ENCODE assay signal across 20 mouse cellular contexts in genomic region chr5:100044030-100044429, GRCm38 (mm10). TPM values are rescaled to one million over a fixed set of nuclear protein-coding genes. Genes with fewer than 3 reads are reported as not detected.
DNase-seq lines count a peak whose midpoint lies in the region; ATAC-seq and TF ChIP-seq lines count a peak whose summit lies in the region.
"Had no signal": no experiment of that assay in that cellular context is flagged by ENCODE, and none has a peak within 500 bp of the region (broad histone marks: within the 10 kb centered on the region; RNA-seq: fewer than 3 reads in every experiment).

No protein-coding gene starts in this region.

- H3K4me3 ChIP-seq in liver, postnatal 0 days (ENCODE audit: low read depth, low read length): no peak overlapping the region
- H3K4me3 ChIP-seq in ES-Bruce4 (ENCODE audit: low read depth, low read length): no peak overlapping the region
- no peak overlapping the region for H3K4me3 ChIP-seq in MEL (ENCODE audit: control insufficient read depth in 1 of 2, insufficient read depth in 1 of 2, low read depth in 2 of 2, low read length in 2 of 2)
- H3K4me3 ChIP-seq in stomach, postnatal 0 days (ENCODE audit: low read depth, low read length): no peak overlapping the region
- H3K4me3 ChIP-seq: embryonic facial prominence, embryonic 13.5 days; heart, embryonic 10.5 days; left cerebral cortex, adult 2 months; liver, embryonic 15.5 days; myocyte; neural tube, embryonic 13.5 days had no signal

- no peak for TF ChIP-seq CTCF in liver, postnatal 0 days (IDR thresholded peaks at IDR 0.05; ENCODE audit: low read depth)
- TF ChIP-seq CTCF in ES-Bruce4 (IDR thresholded peaks at IDR 0.05; ENCODE audit: low read depth, low read length) (no peak), MEL (IDR thresholded peaks at IDR 0.05 in 2 of 3, conservative IDR thresholded peaks at IDR 0.05 in 1 of 3; ENCODE audit: control insufficient read depth in 1 of 3, insufficient read depth in 1 of 3, low read depth in 2 of 3, low read length in 3 of 3, poor library complexity in 1 of 3, severe bottlenecking in 1 of 3) (no peak)
- TF ChIP-seq CTCF in stomach, postnatal 0 days (IDR thresholded peaks at IDR 0.05; ENCODE audit: low read depth): no peak

- H3K79me2 ChIP-seq in MEL (ENCODE audit: control insufficient read depth, insufficient read depth, low read length, poor library complexity): peaks cover 94% of the 10 kb centered on the region

- TF ChIP-seq POLR2A in ES-Bruce4 (IDR thresholded peaks at IDR 0.05; ENCODE audit: insufficient read depth, low read length): no peak
- TF ChIP-seq POLR2A in MEL (IDR thresholded peaks at IDR 0.05; ENCODE audit: control insufficient read depth in 1 of 2, insufficient read depth in 1 of 2, low read depth in 1 of 2, low read length in 2 of 2, poor library complexity in 1 of 2): no peak

- H3K4me1 ChIP-seq in liver, postnatal 0 days (ENCODE audit: insufficient read depth): peaks cover 28% of the 10 kb centered on the region
- H3K4me1 ChIP-seq in ES-Bruce4 (ENCODE audit: control insufficient read depth, insufficient read depth, low read length): peaks cover 10% of the 10 kb centered on the region
- H3K4me1 ChIP-seq in MEL (ENCODE audit: control insufficient read depth in 1 of 2, insufficient read depth in 2 of 2, low read length in 2 of 2): peaks cover 2 to 10% of the 10 kb centered on the region in 2 experiments
- peaks cover 2% of the 10 kb centered on the region; the same call in 1 of the 2 replicates for H3K4me1 ChIP-seq in stomach, postnatal 0 days (replicated peaks; ENCODE audit: control insufficient read depth, insufficient read depth)

- no peak overlapping the region for H3K4me2 ChIP-seq in liver, postnatal 0 days (ENCODE audit: low read depth, low read length)
- H3K4me2 ChIP-seq in stomach, postnatal 0 days (replicated peaks; ENCODE audit: low read depth): no peak overlapping the region
- H3K4me2 ChIP-seq: embryonic facial prominence, embryonic 13.5 days; hindbrain, embryonic 14.5 days; liver, embryonic 15.5 days; neural tube, embryonic 13.5 days had no signal

- 0 out of 2 replicates have a peak overlapping the region, but pooled peaks have one; percentile 36 for H3K27ac ChIP-seq in liver, postnatal 0 days (ENCODE audit: low read depth)
- peak overlapping the region; percentile 97 for H3K27ac ChIP-seq in ES-Bruce4 (ENCODE audit: insufficient read depth, low read length)
- no peak overlapping the region for H3K27ac ChIP-seq in MEL (ENCODE audit: control insufficient read depth, low read depth, low read length)
- H3K27ac ChIP-seq in stomach, postnatal 0 days (replicated peaks): 0 out of 2 replicates have a peak overlapping the region, but pooled peaks have one; percentile 5
- H3K27ac ChIP-seq: embryonic facial prominence, embryonic 13.5 days; heart, embryonic 10.5 days; hindbrain, embryonic 14.5 days; left cerebral cortex, adult 2 months; liver, embryonic 15.5 days; macrophage; neural tube, embryonic 13.5 days had no signal

- WGBS in liver, postnatal 0 days (ENCODE audit: insufficient replicate concordance): 59% methylated on average over 4 of the region's 4 CpGs
- WGBS in stomach, postnatal 0 days: 58% methylated on average over 4 of the region's 4 CpGs

- TF ChIP-seq EP300 in liver, postnatal 0 days (IDR thresholded peaks at IDR 0.05; ENCODE audit: low read depth): no peak
- TF ChIP-seq EP300 in ES-Bruce4 (IDR thresholded peaks at IDR 0.05; ENCODE audit: insufficient read depth, low read depth, low read length) (peak; percentile 71), MEL (IDR thresholded peaks at IDR 0.05; ENCODE audit: low read depth in 1 of 2, low read length in 2 of 2) (no peak)
- no peak for TF ChIP-seq EP300 in stomach, postnatal 0 days (optimal IDR thresholded peaks at IDR 0.05)

- no peak for ATAC-seq in liver, postnatal 0 days
- ATAC-seq in stomach, postnatal 0 days (ENCODE audit: low FRiP score, low TSS enrichment): no peak
- ATAC-seq in inflammation-experienced regulatory T-cells, adult 6 months: no peak
- ATAC-seq: forebrain, embryonic 14.5 days; midbrain, embryonic 16.5 days had no signal

- H3K36me3 ChIP-seq in liver, postnatal 0 days (replicated peaks; ENCODE audit: insufficient read depth, low read length): no peaks in the 10 kb centered on the region
- 0 out of 2 replicates have a peak, but pooled peaks cover 2% of the 10 kb centered on the region for H3K36me3 ChIP-seq in ES-Bruce4 (ENCODE audit: control insufficient read depth, insufficient read depth, low read length, poor library complexity, severe bottlenecking)
- H3K36me3 ChIP-seq in MEL (ENCODE audit: control insufficient read depth in 1 of 2, insufficient read depth in 2 of 2, low read length in 2 of 2): peaks cover 0 to 14% of the 10 kb centered on the region in 2 experiments; a peak in 3 of 4 replicates
- H3K36me3 ChIP-seq in stomach, postnatal 0 days (ENCODE audit: control insufficient read depth, insufficient read depth, low read length): no peaks in the 10 kb centered on the region
- H3K36me3 ChIP-seq: embryonic facial prominence, embryonic 13.5 days; neural tube, embryonic 13.5 days had no signal

- no peak for TF ChIP-seq RAD21 in MEL (IDR thresholded peaks at IDR 0.05; ENCODE audit: low read depth, low read length)

- no peak overlapping the region for H3K9ac ChIP-seq in liver, postnatal 0 days (replicated peaks)
- H3K9ac ChIP-seq in ES-Bruce4 (ENCODE audit: low read depth, poor library complexity, severe bottlenecking) (no peak overlapping the region), MEL (ENCODE audit: control insufficient read depth, low read depth, low read length, poor library complexity, severe bottlenecking) (no peak overlapping the region)
- no peak overlapping the region for H3K9ac ChIP-seq in stomach, postnatal 0 days (ENCODE audit: low read length)
- H3K9ac ChIP-seq: embryonic facial prominence, embryonic 13.5 days; hindbrain, embryonic 14.5 days; liver, embryonic 15.5 days; neural tube, embryonic 13.5 days had no signal

- H3K9me3 ChIP-seq in liver, postnatal 0 days (ENCODE audit: low read length): no peaks in the 10 kb centered on the region
- no peaks in the 10 kb centered on the region for H3K9me3 ChIP-seq in ES-Bruce4 (replicated peaks; ENCODE audit: control insufficient read depth, insufficient read depth, low read length, poor library complexity, severe bottlenecking)
- no peaks in the 10 kb centered on the region for H3K9me3 ChIP-seq in MEL (replicated peaks; ENCODE audit: insufficient read depth, low read length)
- no peaks in the 10 kb centered on the region for H3K9me3 ChIP-seq in stomach, postnatal 0 days (ENCODE audit: control insufficient read depth, low read length)
- H3K9me3 ChIP-seq: embryonic facial prominence, embryonic 13.5 days; G1E; heart, embryonic 10.5 days; liver, embryonic 15.5 days; neural tube, embryonic 13.5 days had no signal

- H3K27me3 ChIP-seq in liver, postnatal 0 days (ENCODE audit: insufficient read depth, low read length): no peaks in the 10 kb centered on the region
- no peaks in the 10 kb centered on the region for H3K27me3 ChIP-seq in ES-Bruce4 (ENCODE audit: control insufficient read depth, insufficient read depth, low read length, poor library complexity, severe bottlenecking)
- no peaks in the 10 kb centered on the region for H3K27me3 ChIP-seq in MEL (ENCODE audit: control insufficient read depth in 1 of 2, insufficient read depth in 2 of 2, low read length in 2 of 2)
- H3K27me3 ChIP-seq in stomach, postnatal 0 days (ENCODE audit: control insufficient read depth, insufficient read depth, low read length): no peaks in the 10 kb centered on the region
- H3K27me3 ChIP-seq: embryonic facial prominence, embryonic 13.5 days; liver, embryonic 15.5 days; neural tube, embryonic 13.5 days had no signal

- no peak for DNase-seq in liver, postnatal 0 days
- no peak for DNase-seq in liver
- peak; percentile 68 for DNase-seq in MEL (ENCODE audit: low read depth, low spot score)
- no peak for DNase-seq in stomach, postnatal 0 days (ENCODE audit: low spot score)
- DNase-seq in kidney, adult 9 months: no peak
- DNase-seq: gastrocnemius, postnatal 10 days; thymus, postnatal 25 days had no signal

TF ChIP-seq in MEL, 35 proteins besides CTCF, POLR2A, EP300 and RAD21:
- no peak for TF ChIP-seq ZMIZ1 (IDR thresholded peaks at IDR 0.05; ENCODE audit: low read depth, low read length)
- TF ChIP-seq TCF12 (IDR thresholded peaks at IDR 0.05; ENCODE audit: low read depth, low read length): no peak
- TF ChIP-seq MAZ (IDR thresholded peaks at IDR 0.05; ENCODE audit: low read depth, low read length): no peak
- peak; percentile 77 for TF ChIP-seq ZNF384 (IDR thresholded peaks at IDR 0.05; ENCODE audit: low read depth, low read length)
- TF ChIP-seq JUND (IDR thresholded peaks at IDR 0.05; ENCODE audit: low read depth, low read length): no peak
- TF ChIP-seq MAX (IDR thresholded peaks at IDR 0.05; ENCODE audit: low read length): no peak
TF ChIP-seq in MEL: peak in this region for 1.

RNA-seq across cellular contexts. Expression of gene Enoph1, which starts 4.2 kb away (rescaled TPM):
- polyA plus RNA-seq in liver, postnatal 0 days (2015; fragmentation: Nextera tagmentation; extraction: Ambion mirVana): 9.2 and 10.6 TPM in 2 replicates
- polyA plus RNA-seq in ES-Bruce4 (2011; ENCODE audit: insufficient read depth, insufficient read length, low read depth, missing spikeins) (43.4 and 50.6 TPM in 2 replicates), MEL (2012; ENCODE audit: insufficient read depth in 1 of 2, insufficient read length in 2 of 2, low read depth in 1 of 2, low replicate concordance in 2 of 2, missing spikeins in 1 of 2) (10 to 100 TPM in 1 of 2 experiments, not detected in 1; 89.0 TPM)
- total RNA-seq in MEL (2012; rRNA removed): 78.7 and 83.3 TPM in 2 replicates
- polyA plus RNA-seq in stomach, postnatal 0 days (2015; fragmentation: Nextera tagmentation; extraction: Ambion mirVana): 23.4 and 23.5 TPM in 2 replicates
- polyA plus RNA-seq in inflammation-experienced regulatory T-cells, adult 6 months (2017; shearing (Covaris generic)): 10 to 100 TPM; 25.5 to 32.2 (median 30.2) TPM

RNA-seq across cellular contexts. Expression of gene Hnrnpdl, which starts 4.6 kb away (rescaled TPM):
- 32.6 and 33.3 TPM in 2 replicates for polyA plus RNA-seq in liver, postnatal 0 days (2015; fragmentation: Nextera tagmentation; extraction: Ambion mirVana)
- polyA plus RNA-seq in ES-Bruce4 (2011; ENCODE audit: insufficient read depth, insufficient read length, low read depth, missing spikeins) (327 and 346 TPM in 2 replicates), MEL (2012; ENCODE audit: insufficient read depth in 1 of 2, insufficient read length in 2 of 2, low read depth in 1 of 2, low replicate concordance in 2 of 2, missing spikeins in 1 of 2) (100 to 1,000 TPM in 1 of 2 experiments, not detected in 1; 239 TPM)
- 140 and 153 TPM in 2 replicates for total RNA-seq in MEL (2012; rRNA removed)
- polyA plus RNA-seq in stomach, postnatal 0 days (2015; fragmentation: Nextera tagmentation; extraction: Ambion mirVana): 58.8 and 58.9 TPM in 2 replicates
- 100 to 1,000 TPM; 121 to 134 (median 123) TPM for polyA plus RNA-seq in inflammation-experienced regulatory T-cells, adult 6 months (2017; shearing (Covaris generic))
